Mouse (Mus musculus) T-cell, adult 2 months (primary cell): ENCODE measurements around the gene Atg14.
"Not testable (repeated sequence)": the region's sequence is repeated elsewhere in the genome, so short reads cannot be mapped to it uniquely, and the experiment has no call there.

ENCODE experiments used
- DNase-seq: peaks from one replicate; pipeline ENCODE4 v3.0.0; 2022; ENCODE audit warnings: low spot score

Gene Atg14

GRCm38 (mm10) chr14:47570549-47570948 lies at the start of gene Atg14:
Gene Atg14, minus strand, starts transcription at chr14:47570649.
- not testable (repeated sequence) for DNase-seq

- DNase-seq = no peak
Observed at GRCm38 (mm10) chr14:47618891-47619290, 48.4 kb upstream of the Atg14 start.

GRCm38 (mm10) chr14:47613254-47613653 lies 42.8 kb upstream of the Atg14 start:
- no peak for DNase-seq

GRCm38 (mm10) chr14:47597942-47598388 lies 27.5 kb upstream of the Atg14 start:
- peak; percentile 53 for DNase-seq

- no peak for DNase-seq
Observed at GRCm38 (mm10) chr14:47594426-47595103, 24.1 kb upstream of the Atg14 start.

GRCm38 (mm10) chr14:47590391-47590975 lies 20.0 kb upstream of the Atg14 start:
- DNase-seq = no peak

- DNase-seq = no peak
Observed at GRCm38 (mm10) chr14:47589444-47589843, 19.0 kb upstream of the Atg14 start.

- no peak for DNase-seq
Observed at GRCm38 (mm10) chr14:47584346-47584745, 13.9 kb upstream of the Atg14 start.

- no peak for DNase-seq
Observed at GRCm38 (mm10) chr14:47581681-47582080, 11.2 kb upstream of the Atg14 start.

GRCm38 (mm10) chr14:47581280-47581679 lies 10.8 kb upstream of the Atg14 start:
- DNase-seq = no peak

GRCm38 (mm10) chr14:47578086-47578485 lies 7.6 kb upstream of the Atg14 start:
- DNase-seq = no peak

GRCm38 (mm10) chr14:47576687-47577086 lies 6.2 kb upstream of the Atg14 start:
- DNase-seq = no peak

GRCm38 (mm10) chr14:47574721-47575120 lies 4.3 kb upstream of the Atg14 start:
- DNase-seq = no peak

- DNase-seq = no peak
Observed at GRCm38 (mm10) chr14:47572707-47573106, 2.3 kb upstream of the Atg14 start.

- DNase-seq = peak; percentile 75
Observed at GRCm38 (mm10) chr14:47567962-47568652, 2.3 kb downstream of the Atg14 start.

GRCm38 (mm10) chr14:47563106-47563505 lies 7.3 kb downstream of the Atg14 start:
- no peak for DNase-seq

GRCm38 (mm10) chr14:47562530-47562929 lies 7.9 kb downstream of the Atg14 start:
- no peak for DNase-seq

GRCm38 (mm10) chr14:47560714-47561113 lies 9.7 kb downstream of the Atg14 start:
- DNase-seq = no peak

GRCm38 (mm10) chr14:47555225-47555624 lies 15.2 kb downstream of the Atg14 start:
- no peak for DNase-seq

GRCm38 (mm10) chr14:47554236-47554635 lies 16.2 kb downstream of the Atg14 start:
- no peak for DNase-seq

- no peak for DNase-seq
Observed at GRCm38 (mm10) chr14:47553380-47553779, 17.1 kb downstream of the Atg14 start.

- no peak for DNase-seq
Observed at GRCm38 (mm10) chr14:47551668-47552067, 18.8 kb downstream of the Atg14 start.

GRCm38 (mm10) chr14:47544877-47545276 lies 25.6 kb downstream of the Atg14 start:
- DNase-seq = no peak
